Comparison of ENCODE assay signal across 8 mouse cellular contexts in the genomic region with DNA sequence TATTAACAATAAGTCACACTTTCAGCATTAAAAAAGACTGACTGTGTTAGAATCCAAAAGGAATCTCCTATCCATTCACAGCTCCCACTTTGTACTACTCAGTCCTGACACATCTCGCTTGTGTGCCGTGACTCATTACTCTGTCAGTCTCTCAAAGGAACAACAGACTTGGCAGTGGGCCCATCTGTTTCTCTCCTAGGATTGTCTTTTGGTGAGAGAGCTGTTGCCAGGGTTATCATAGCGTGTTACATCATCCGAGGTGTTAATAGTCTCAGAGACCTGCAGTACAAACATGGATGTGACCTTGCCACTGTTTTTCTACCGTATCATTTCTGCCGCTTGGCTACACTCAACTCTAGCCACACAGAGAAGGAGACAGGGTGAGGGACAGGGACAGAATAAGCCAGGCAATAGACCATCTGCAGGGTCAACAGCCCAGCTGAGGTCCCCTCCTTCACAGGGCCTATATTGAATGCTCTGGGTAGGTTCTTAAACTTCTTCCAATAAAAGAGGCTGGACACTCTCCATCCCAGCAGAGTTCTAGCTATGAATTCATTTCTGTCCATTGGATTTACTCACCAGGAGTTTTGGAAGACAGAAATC.
DNase-seq lines count a peak whose midpoint lies in the region; ATAC-seq and TF ChIP-seq lines count a peak whose summit lies in the region.

No protein-coding gene starts in this region.

- TF ChIP-seq CTCF in lung, postnatal 0 days (IDR thresholded peaks at IDR 0.05) = no peak

- H3K4me3 ChIP-seq in embryonic facial prominence, embryonic 14.5 days (ENCODE audit: low read depth, low read length) = no peak overlapping the region
- no peak overlapping the region for H3K4me3 ChIP-seq in embryonic facial prominence, embryonic 10.5 days
- H3K4me3 ChIP-seq in lung, postnatal 0 days (ENCODE audit: low read depth, low read length) = no peak overlapping the region
- H3K4me3 ChIP-seq in midbrain, embryonic 14.5 days (replicated peaks; ENCODE audit: low read depth, low read length) = no peak overlapping the region

- ATAC-seq in embryonic facial prominence, embryonic 14.5 days (ENCODE audit: low read depth) = peak; percentile 81
- no peak; the same call in 1 of the 2 replicates for ATAC-seq in lung, postnatal 0 days
- ATAC-seq in midbrain, embryonic 14.5 days (ENCODE audit: low FRiP score, low TSS enrichment) = peak; percentile 41; the same call in 1 of the 2 replicates

- no peak overlapping the region for H3K9ac ChIP-seq in embryonic facial prominence, embryonic 14.5 days (ENCODE audit: low read depth, low read length)
- no peak overlapping the region for H3K9ac ChIP-seq in lung, postnatal 0 days (replicated peaks; ENCODE audit: low read depth)
- no peak overlapping the region for H3K9ac ChIP-seq in midbrain, embryonic 14.5 days (replicated peaks; ENCODE audit: low read length)

- WGBS in embryonic facial prominence, embryonic 14.5 days = 66% methylated on average over 6 of the region's 6 CpGs
- 83% methylated on average over 6 of the region's 6 CpGs for WGBS in embryonic facial prominence, embryonic 10.5 days
- WGBS in lung, postnatal 0 days = 45% methylated on average over 6 of the region's 6 CpGs
- WGBS in midbrain, embryonic 14.5 days = 29% methylated on average over 6 of the region's 6 CpGs

- H3K4me1 ChIP-seq in embryonic facial prominence, embryonic 14.5 days (ENCODE audit: control insufficient read depth, insufficient read depth, low read length) = no peaks in the 10 kb centered on the region
- peaks cover 23% of the 10 kb centered on the region for H3K4me1 ChIP-seq in embryonic facial prominence, embryonic 10.5 days
- H3K4me1 ChIP-seq in lung, postnatal 0 days (ENCODE audit: insufficient read depth, low read depth, low read length) = no peaks in the 10 kb centered on the region
- 0 out of 2 replicates have a peak, but pooled peaks cover 4% of the 10 kb centered on the region for H3K4me1 ChIP-seq in midbrain, embryonic 14.5 days (ENCODE audit: control insufficient read depth, insufficient read depth, low read length)

- H3K27ac ChIP-seq in embryonic facial prominence, embryonic 14.5 days (replicated peaks; ENCODE audit: low read depth, low read length) = no peak overlapping the region
- H3K27ac ChIP-seq in embryonic facial prominence, embryonic 10.5 days (replicated peaks) = no peak overlapping the region
- no peak overlapping the region for H3K27ac ChIP-seq in lung, postnatal 0 days (ENCODE audit: low read length)
- no peak overlapping the region for H3K27ac ChIP-seq in midbrain, embryonic 14.5 days (replicated peaks; ENCODE audit: low read depth, low read length)

- TF ChIP-seq EP300 in lung, postnatal 0 days (IDR thresholded peaks at IDR 0.05) = no peak

- H3K36me3 ChIP-seq in embryonic facial prominence, embryonic 14.5 days (ENCODE audit: control insufficient read depth, insufficient read depth, low read length) = no peaks in the 10 kb centered on the region
- H3K36me3 ChIP-seq in embryonic facial prominence, embryonic 10.5 days (replicated peaks) = no peaks in the 10 kb centered on the region
- no peaks in the 10 kb centered on the region for H3K36me3 ChIP-seq in lung, postnatal 0 days (ENCODE audit: insufficient read depth, low read length)
- H3K36me3 ChIP-seq in midbrain, embryonic 14.5 days (ENCODE audit: control insufficient read depth, insufficient read depth, low read length) = no peaks in the 10 kb centered on the region

- peak; percentile 62 for DNase-seq in embryonic facial prominence, embryonic 14.5 days (ENCODE audit: low spot score)
- no peak for DNase-seq in embryonic facial prominence, embryonic 10.5 days (ENCODE audit: low spot score)
- DNase-seq in lung, postnatal 0 days (ENCODE audit: low spot score) = peak; percentile 23
- DNase-seq in lung, adult 18-20 months = no peak
- peak; percentile 26 to 72 for DNase-seq in frontal cortex, adult 2 months (ENCODE audit: extremely low spot score in 1 of 2, low spot score in 1 of 2)
- peak; percentile 71 for DNase-seq in midbrain, embryonic 14.5 days
- DNase-seq in gastrocnemius, postnatal 36 days = no peak
- no peak for DNase-seq in ovary, adult 18-20 months (ENCODE audit: low spot score)

- intact Hi-C loops in gastrocnemius, postnatal 36 days (cut with DNase I) = no loop called here

- no peaks in the 10 kb centered on the region for H3K27me3 ChIP-seq in embryonic facial prominence, embryonic 14.5 days (replicated peaks; ENCODE audit: control insufficient read depth, insufficient read depth, low read length)
- no peaks in the 10 kb centered on the region; the same call in 1 of the 2 replicates for H3K27me3 ChIP-seq in embryonic facial prominence, embryonic 10.5 days (replicated peaks; ENCODE audit: low read depth, poor library complexity, severe bottlenecking)
- H3K27me3 ChIP-seq in lung, postnatal 0 days (replicated peaks; ENCODE audit: insufficient read depth, low read length) = no peaks in the 10 kb centered on the region
- H3K27me3 ChIP-seq in midbrain, embryonic 14.5 days (ENCODE audit: control insufficient read depth, insufficient read depth, low read length) = no peaks in the 10 kb centered on the region; the same call in 1 of the 2 replicates

- no peak overlapping the region for H3K4me2 ChIP-seq in embryonic facial prominence, embryonic 14.5 days (ENCODE audit: low read depth, low read length)
- H3K4me2 ChIP-seq in lung, postnatal 0 days (replicated peaks; ENCODE audit: low read depth, low read length) = no peak overlapping the region
- H3K4me2 ChIP-seq in midbrain, embryonic 14.5 days (ENCODE audit: low read length) = no peak overlapping the region

- no peaks in the 10 kb centered on the region for H3K9me3 ChIP-seq in embryonic facial prominence, embryonic 14.5 days (ENCODE audit: control insufficient read depth, low read length)
- H3K9me3 ChIP-seq in embryonic facial prominence, embryonic 10.5 days = no peaks in the 10 kb centered on the region
- H3K9me3 ChIP-seq in lung, postnatal 0 days (ENCODE audit: low read length) = no peaks in the 10 kb centered on the region
- no peaks in the 10 kb centered on the region for H3K9me3 ChIP-seq in midbrain, embryonic 14.5 days (ENCODE audit: control insufficient read depth, low read length)

Comparison
In these comparisons a context has a peak if more than half of its experiments do, and no peak if none do; other contexts are left out.
1. DNase-seq: peak in embryonic facial prominence, embryonic 14.5 days (single experiment), lung, postnatal 0 days (single experiment), frontal cortex, adult 2 months (2 of 2) and midbrain, embryonic 14.5 days (single experiment); none in embryonic facial prominence, embryonic 10.5 days (single experiment), lung, adult 18-20 months (0 of 2), gastrocnemius, postnatal 36 days (0 of 2) and ovary, adult 18-20 months (single experiment).